Mouse (Mus musculus) bone marrow macrophage, adult 2 months (primary cell): ENCODE data around the gene Ap2a2. TPM values are rescaled to one million over a fixed set of nuclear protein-coding genes. Genes with fewer than 3 reads are reported as not detected.
"Not testable (repeated sequence)": the region's sequence is repeated elsewhere in the genome, so short reads cannot be mapped to it uniquely, and the experiment has no call there.

Experiments
- H3K27ac ChIP-seq: 2 replicates; pipeline ENCODE4 v1.5.1; 2012; ENCODE audit warnings: low read depth, low read length; ENCODE audit not compliant: insufficient read depth
- H3K4me1 ChIP-seq: 2 replicates; pipeline ENCODE4 v1.6.1; 2012; ENCODE audit warnings: low read length; ENCODE audit not compliant: control insufficient read depth, insufficient read depth
- H3K4me3 ChIP-seq: 2 replicates; pipeline ENCODE4 v1.5.1; 2012; ENCODE audit warnings: mild to moderate bottlenecking, low read length, moderate library complexity; ENCODE audit not compliant: insufficient read depth
- CTCF ChIP-seq: IDR thresholded peaks from 2 replicates; pipeline ENCODE4 v1.5.1; 2012; ENCODE audit warnings: low read depth, mild to moderate bottlenecking, low read length, moderate library complexity
- POLR2A ChIP-seq: IDR thresholded peaks from 2 replicates; pipeline ENCODE4 v1.6.1; 2012; ENCODE audit warnings: mild to moderate bottlenecking, low read depth, low read length, borderline replicate concordance
- polyA plus RNA-seq: library from polyadenylated mRNA; stranded (reverse); fragments of >200 nt; gene quantifications from 2 replicates; pipeline ENCODE4 v1.2.4, GENCODE M21; 2012; ENCODE audit not compliant: missing spikeins, insufficient read depth, insufficient read length

Gene Ap2a2
- polyA plus RNA-seq, 1 experiment: 114 TPM

DNA sequence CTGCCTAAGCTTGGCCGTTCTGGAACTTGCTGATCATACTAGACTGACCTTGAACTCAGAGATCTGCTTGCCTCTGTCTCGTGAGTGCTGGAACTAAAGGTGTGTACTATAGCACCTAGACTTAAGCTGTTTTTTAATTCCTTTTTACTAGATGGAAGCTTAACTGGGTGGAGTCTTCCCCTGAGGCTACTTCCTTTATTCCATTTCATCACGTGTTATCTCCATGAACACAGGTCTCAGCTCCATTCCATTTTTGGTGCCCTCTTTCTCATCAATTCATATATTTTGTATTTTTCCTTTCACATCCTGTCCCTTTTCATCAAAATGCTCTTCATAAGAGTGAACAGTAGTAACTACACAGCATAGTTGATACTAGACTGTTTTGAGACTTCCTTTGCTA is 15.8 kb downstream of the Ap2a2 start:
- no peak overlapping the region for H3K4me3 ChIP-seq
- no peak for TF ChIP-seq POLR2A
- no peak for TF ChIP-seq CTCF
- H3K27ac ChIP-seq: peak overlapping the region; percentile 59
- H3K4me1 ChIP-seq: peaks cover 73% of the 10 kb centered on the region

DNA sequence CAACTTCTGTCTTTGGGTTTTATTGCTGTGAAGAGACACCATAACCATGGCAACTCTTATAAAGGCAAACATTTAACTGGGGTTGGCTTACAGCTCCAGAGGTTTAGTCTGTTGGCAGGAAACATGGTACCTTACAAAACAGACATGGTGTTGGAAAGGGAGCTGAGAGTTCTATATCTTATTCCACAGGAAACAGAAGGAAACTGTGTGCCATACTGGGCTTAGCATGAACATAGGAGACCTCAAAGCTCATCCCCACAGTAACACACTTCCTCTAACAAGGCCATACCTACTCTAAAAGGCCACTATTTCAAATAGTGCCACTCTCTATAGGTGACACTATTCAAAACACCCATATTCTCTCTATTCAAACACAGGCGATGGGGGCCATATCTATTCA is 16.5 kb downstream of the Ap2a2 start:
- Histone ChIP-seq H3K4me3 (no peak overlapping the region), H3K27ac (peak overlapping the region; percentile 59), H3K4me1 (peaks cover 74% of the 10 kb centered on the region)
- TF ChIP-seq POLR2A: no peak

DNA sequence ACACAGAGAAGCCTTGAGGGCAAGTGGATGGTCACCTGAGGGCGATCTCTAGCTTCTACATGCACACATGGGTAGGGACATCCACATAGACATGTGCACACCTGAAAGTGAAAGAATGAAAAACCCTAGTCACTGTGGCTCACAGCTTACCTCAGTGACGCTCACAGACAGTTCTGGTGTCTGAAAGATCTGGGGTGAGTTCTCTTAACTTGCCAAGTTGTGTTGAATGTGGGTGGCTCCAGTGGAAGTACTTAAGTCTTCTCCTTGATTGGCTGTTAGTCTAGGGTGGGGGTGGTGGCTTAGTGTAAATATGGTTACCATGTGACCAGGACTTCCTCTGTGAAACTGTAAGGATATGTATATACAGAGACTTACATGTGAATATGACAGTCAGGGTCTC is 17.0 kb downstream of the Ap2a2 start:
- H3K27ac ChIP-seq: peak overlapping the region; percentile 59
- no peak overlapping the region for H3K4me3 ChIP-seq
- peaks cover 72% of the 10 kb centered on the region for H3K4me1 ChIP-seq
- TF ChIP-seq POLR2A (no peak), CTCF (no peak)

DNA sequence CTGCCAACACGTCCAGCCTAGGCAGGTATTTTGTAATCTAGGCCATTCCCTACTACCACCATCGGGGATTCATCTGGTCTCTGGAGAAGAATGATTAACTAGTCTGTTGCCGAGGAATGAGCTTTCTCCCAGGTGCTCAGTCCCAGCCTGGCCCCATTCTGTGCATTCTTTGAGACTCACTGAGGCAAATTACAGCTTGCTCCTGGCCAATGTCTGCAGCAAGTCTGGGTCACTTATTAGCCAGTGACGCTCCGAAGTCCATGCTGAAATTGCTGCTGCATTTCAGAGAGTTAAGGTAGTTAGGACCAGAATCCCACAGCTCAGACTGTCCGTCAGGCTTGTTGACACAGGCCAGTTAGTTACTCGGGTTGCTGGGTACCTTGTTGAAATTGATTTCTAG is 19.4 kb downstream of the Ap2a2 start:
- Histone ChIP-seq H3K27ac (no peak overlapping the region), H3K4me1 (peaks cover 63% of the 10 kb centered on the region), H3K4me3 (no peak overlapping the region)
- TF ChIP-seq CTCF (no peak), POLR2A (no peak)

DNA sequence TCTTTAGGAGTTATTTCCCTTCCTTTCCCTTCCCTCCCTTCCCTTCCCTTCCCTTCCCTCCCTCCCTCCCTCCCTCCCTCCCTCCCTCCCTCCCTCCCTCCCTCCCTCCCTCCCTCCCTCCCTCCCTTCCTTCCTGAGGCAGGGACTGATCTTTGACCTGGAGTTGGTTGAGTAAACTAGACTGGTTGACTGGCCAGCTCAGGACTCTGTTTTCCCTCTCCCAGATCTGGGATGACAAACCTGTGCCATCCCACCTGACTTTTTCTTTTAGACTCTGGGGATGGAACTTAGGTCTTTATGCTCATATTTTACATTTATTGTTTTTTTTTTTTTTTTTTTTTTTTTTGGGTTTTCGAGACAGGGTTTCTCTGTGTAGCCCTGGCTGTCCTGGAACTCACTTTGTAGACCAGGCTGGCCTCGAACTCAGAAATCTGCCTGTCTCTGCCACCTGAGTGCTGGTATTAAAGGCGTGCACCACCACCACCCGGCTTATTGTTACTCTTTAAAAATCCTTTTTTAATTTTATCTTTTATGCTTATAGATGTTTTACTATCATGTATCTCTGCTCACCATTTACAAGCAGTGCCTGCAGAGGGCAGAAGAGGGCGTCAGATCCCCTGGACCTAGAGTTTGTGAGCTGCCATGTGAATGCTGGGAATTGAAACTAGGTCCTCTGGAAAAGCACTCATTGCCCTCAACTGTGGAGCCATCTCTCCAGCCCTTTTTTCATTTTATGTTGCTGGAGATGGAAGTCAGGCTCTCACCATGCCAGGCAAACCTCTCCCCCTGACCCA is 22.3 kb downstream of the Ap2a2 start:
- no peak overlapping the region for H3K4me3 ChIP-seq
- no peak overlapping the region for H3K27ac ChIP-seq
- H3K4me1 ChIP-seq: peaks cover 57% of the 10 kb centered on the region
- TF ChIP-seq POLR2A (no peak), CTCF (no peak)

DNA sequence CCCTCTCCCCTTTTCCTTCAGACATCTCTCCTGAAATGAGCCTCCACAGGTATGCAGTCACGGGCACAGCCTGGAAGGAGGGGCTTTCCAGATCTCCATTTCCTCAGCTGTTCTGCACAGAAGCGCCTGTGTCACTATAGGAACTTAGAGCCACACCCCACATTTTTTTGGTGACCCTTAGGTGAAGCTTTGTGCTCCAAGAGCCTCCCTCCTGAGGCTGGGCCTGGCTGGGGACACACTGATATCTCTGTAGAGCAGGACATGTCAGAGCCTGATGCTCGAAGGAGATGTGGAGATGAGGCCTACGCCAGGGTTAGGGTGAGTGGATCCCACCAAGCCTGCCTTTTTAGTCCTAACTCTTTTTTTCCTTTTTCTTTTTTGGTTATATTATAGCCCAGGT is 23.3 kb downstream of the Ap2a2 start:
- Histone ChIP-seq H3K4me1 (peaks cover 52% of the 10 kb centered on the region), H3K27ac (no peak overlapping the region), H3K4me3 (no peak overlapping the region)
- TF ChIP-seq CTCF: no peak

DNA sequence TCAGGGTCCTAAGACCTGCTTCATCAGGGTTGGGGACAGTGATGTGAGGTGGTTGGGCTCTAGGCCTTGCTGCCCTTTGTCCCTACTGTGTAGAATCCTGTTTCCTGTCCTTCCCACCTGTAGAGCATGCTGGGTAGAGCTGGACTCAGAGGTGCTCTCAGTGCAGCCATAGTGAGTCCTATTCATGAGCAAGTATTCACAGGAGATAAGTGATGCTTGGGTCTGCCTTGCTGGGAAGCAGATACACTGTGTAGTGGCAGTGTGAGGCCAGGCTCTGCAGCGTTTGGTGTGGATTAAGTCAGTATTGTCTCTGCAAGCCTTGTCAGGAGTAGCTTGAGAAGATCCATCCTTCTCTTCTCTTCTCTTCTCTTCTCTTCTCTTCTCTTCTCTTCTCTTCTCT is 23.9 kb downstream of the Ap2a2 start:
- TF ChIP-seq POLR2A (no peak), CTCF (no peak)
- Histone ChIP-seq H3K4me1 (peaks cover 48% of the 10 kb centered on the region), H3K27ac (no peak overlapping the region), H3K4me3 (no peak overlapping the region)

DNA sequence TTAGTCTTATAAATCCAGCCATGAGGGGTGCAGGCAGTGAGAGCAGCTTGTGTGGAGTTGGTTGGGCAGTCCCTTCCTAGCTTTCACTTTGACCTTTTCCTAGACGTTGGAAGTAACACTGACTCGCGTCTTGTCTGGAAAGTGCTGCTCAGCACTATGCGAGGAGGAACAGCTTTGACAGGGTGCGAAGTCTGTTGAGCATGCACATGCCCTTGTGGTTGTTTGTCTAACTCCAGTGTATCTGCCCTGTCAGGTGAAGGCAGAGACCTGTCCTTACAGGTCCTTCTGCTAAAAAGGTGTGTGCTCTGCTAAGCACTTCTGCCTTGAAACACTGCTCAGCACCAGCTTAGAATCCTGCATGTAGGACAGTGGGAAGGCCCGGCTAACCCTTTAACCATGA is 26.9 kb downstream of the Ap2a2 start:
- no peak overlapping the region for H3K4me3 ChIP-seq
- no peak for TF ChIP-seq POLR2A
- TF ChIP-seq CTCF: no peak
- peak overlapping the region; percentile 18; the same call in 1 of the 2 replicates for H3K27ac ChIP-seq
- peaks cover 36% of the 10 kb centered on the region for H3K4me1 ChIP-seq

DNA sequence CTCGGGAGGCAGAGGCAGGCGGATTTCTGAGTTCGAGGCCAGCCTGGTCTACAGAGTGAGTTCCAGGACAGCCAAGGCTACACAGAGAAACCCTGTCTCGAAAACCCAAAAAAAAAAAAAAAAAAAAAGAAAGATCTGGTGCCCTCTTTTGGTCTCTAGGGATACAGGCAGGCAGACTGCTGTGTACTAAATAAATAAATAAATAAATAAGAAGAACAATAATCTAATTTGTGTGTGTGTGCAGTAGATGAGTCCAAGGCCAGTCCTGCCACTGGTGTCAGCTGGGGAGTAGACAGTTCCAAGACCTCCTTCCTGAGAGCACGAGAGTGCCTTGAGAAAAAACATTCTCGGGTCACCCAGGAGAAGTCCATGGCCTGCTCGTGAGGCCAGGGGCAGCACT is 28.3 kb downstream of the Ap2a2 start:
- H3K27ac ChIP-seq, H3K4me3 ChIP-seq: not testable (repeated sequence)
- peaks cover 36% of the 10 kb centered on the region for H3K4me1 ChIP-seq

DNA sequence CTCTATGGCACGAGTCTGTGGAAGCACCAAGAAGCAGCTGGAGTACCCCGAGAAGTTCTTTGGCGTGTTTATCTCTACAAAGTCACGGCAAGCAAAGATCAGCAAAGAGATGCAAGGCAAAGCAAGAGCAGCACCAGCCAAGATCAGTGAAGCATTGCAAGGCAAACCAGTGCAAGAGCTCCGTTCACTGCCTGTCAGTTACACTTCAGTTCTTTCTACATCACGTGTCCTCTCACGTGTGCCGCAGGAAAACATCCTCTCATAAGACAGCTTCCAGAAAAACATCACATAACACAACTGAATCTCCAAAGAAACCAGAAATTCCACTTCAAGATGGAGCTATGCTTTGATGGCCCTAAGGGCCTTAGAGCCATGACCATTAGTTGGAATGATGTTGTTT is 29.0 kb downstream of the Ap2a2 start:
- H3K27ac ChIP-seq: no peak overlapping the region
- no peak for TF ChIP-seq CTCF
- TF ChIP-seq POLR2A: no peak
- H3K4me1 ChIP-seq: peaks cover 36% of the 10 kb centered on the region
- no peak overlapping the region for H3K4me3 ChIP-seq

DNA sequence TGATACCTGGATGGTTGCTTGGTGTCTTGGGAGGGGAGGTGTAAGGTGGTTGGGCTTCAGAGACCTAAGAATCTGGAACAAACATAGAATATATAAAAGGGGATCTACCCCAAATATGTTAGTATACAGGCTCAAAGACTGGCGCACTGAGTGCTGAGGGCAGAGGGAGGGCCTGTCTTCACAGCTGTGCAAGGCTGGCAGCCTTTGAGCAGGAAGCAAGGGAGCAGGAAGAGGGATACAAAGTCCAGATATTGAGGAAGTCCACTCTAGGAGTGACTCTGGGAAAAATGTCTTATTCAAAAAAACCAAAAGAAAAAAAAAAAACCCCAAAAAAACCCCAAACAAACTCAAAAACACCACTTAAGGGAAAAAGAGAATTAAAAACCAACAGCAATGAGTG is 30.1 kb downstream of the Ap2a2 start:
- H3K4me1 ChIP-seq: peaks cover 34% of the 10 kb centered on the region
- H3K4me3 ChIP-seq: no peak overlapping the region
- no peak overlapping the region for H3K27ac ChIP-seq
- no peak for TF ChIP-seq POLR2A
